Mouse (Mus musculus): Measurements from ENCODE around the gene Zic4.

Gene Zic4

GRCm38 (mm10) chr9:91361856-91362601 lies at the start of gene Zic4:
Gene Zic4 (plus strand): TSS chr9:91362413.
- in situ Hi-C loops (cut with MboI, MseI) = loop anchor here (5.0 to 25.0 kb wide), 2 partner anchors 45 to 1450 kb away; partner anchors contain the start of gene Rasgrf1

GRCm38 (mm10) chr9:91347591-91347990 lies 14.6 kb upstream of the Zic4 start:
- in situ Hi-C loops (cut with MboI, MseI) = no loop called here

- in situ Hi-C loops (cut with MboI, MseI) = no loop called here
These were observed 13.5 kb upstream of the Zic4 start for GRCm38 (mm10) chr9:91348746-91349145.

GRCm38 (mm10) chr9:91350211-91350791 lies 11.9 kb upstream of the Zic4 start:
- in situ Hi-C loops (cut with MboI, MseI) = loop anchor here (25.0 kb wide), 1 partner anchor 1438 kb away; the partner anchor contains the start of gene Rasgrf1

GRCm38 (mm10) chr9:91350861-91351291 lies 11.3 kb upstream of the Zic4 start:
- in situ Hi-C loops (cut with MboI, MseI) = loop anchor here (25.0 kb wide), 1 partner anchor 1439 kb away; the partner anchor contains the start of gene Rasgrf1

GRCm38 (mm10) chr9:91351361-91351760 lies 10.9 kb upstream of the Zic4 start:
- in situ Hi-C loops (cut with MboI, MseI) = loop anchor here (25.0 kb wide), 1 partner anchor 1439 kb away; the partner anchor contains the start of gene Rasgrf1

GRCm38 (mm10) chr9:91351961-91352411 lies 10.2 kb upstream of the Zic4 start:
- in situ Hi-C loops (cut with MboI, MseI) = loop anchor here (25.0 kb wide), 1 partner anchor 1440 kb away; the partner anchor contains the start of gene Rasgrf1

GRCm38 (mm10) chr9:91352786-91353185 lies 9.4 kb upstream of the Zic4 start:
- in situ Hi-C loops (cut with MboI, MseI) = loop anchor here (25.0 kb wide), 1 partner anchor 1440 kb away; the partner anchor contains the start of gene Rasgrf1

- in situ Hi-C loops (cut with MboI, MseI) = loop anchor here (25.0 kb wide), 1 partner anchor 1441 kb away; the partner anchor contains the start of gene Rasgrf1
These were observed 8.4 kb upstream of the Zic4 start for GRCm38 (mm10) chr9:91353551-91354433.

GRCm38 (mm10) chr9:91354434-91355269 lies 7.6 kb upstream of the Zic4 start:
- in situ Hi-C loops (cut with MboI, MseI) = loop anchor here (25.0 kb wide), 1 partner anchor 1442 kb away; the partner anchor contains the start of gene Rasgrf1

- in situ Hi-C loops (cut with MboI, MseI) = loop anchor here (25.0 kb wide), 1 partner anchor 1443 kb away; the partner anchor contains the start of gene Rasgrf1
These were observed 7.0 kb upstream of the Zic4 start for GRCm38 (mm10) chr9:91355270-91355589.

GRCm38 (mm10) chr9:91355629-91356352 lies 6.4 kb upstream of the Zic4 start:
- in situ Hi-C loops (cut with MboI, MseI) = loop anchor here (25.0 kb wide), 1 partner anchor 1443 kb away; the partner anchor contains the start of gene Rasgrf1

- in situ Hi-C loops (cut with MboI, MseI) = loop anchor here (25.0 kb wide), 1 partner anchor 1444 kb away; the partner anchor contains the start of gene Rasgrf1
These were observed 5.9 kb upstream of the Zic4 start for GRCm38 (mm10) chr9:91356353-91356740.

- in situ Hi-C loops (cut with MboI, MseI) = loop anchor here (25.0 kb wide), 1 partner anchor 1445 kb away; the partner anchor contains the start of gene Rasgrf1
These were observed 4.9 kb upstream of the Zic4 start for GRCm38 (mm10) chr9:91357321-91357720.

- in situ Hi-C loops (cut with MboI, MseI) = loop anchor here (25.0 kb wide), 1 partner anchor 1447 kb away; the partner anchor contains the start of gene Rasgrf1
These were observed 3.1 kb upstream of the Zic4 start for GRCm38 (mm10) chr9:91358851-91359687.

GRCm38 (mm10) chr9:91360151-91361032 lies 1.8 kb upstream of the Zic4 start:
- in situ Hi-C loops (cut with MboI, MseI) = loop anchor here (5.0 to 25.0 kb wide), 2 partner anchors 47 to 1448 kb away; partner anchors contain the start of gene Rasgrf1
